Mouse (Mus musculus) skeletal muscle tissue, adult 2 months (tissue): ENCODE data around the gene Spaca6.

ENCODE experiments used
- DNase-seq: peaks from one replicate; pipeline ENCODE4 v3.0.0-alpha.2; 2012; ENCODE audit warnings: low read depth, low spot score

The Spaca6 gene

DNA sequence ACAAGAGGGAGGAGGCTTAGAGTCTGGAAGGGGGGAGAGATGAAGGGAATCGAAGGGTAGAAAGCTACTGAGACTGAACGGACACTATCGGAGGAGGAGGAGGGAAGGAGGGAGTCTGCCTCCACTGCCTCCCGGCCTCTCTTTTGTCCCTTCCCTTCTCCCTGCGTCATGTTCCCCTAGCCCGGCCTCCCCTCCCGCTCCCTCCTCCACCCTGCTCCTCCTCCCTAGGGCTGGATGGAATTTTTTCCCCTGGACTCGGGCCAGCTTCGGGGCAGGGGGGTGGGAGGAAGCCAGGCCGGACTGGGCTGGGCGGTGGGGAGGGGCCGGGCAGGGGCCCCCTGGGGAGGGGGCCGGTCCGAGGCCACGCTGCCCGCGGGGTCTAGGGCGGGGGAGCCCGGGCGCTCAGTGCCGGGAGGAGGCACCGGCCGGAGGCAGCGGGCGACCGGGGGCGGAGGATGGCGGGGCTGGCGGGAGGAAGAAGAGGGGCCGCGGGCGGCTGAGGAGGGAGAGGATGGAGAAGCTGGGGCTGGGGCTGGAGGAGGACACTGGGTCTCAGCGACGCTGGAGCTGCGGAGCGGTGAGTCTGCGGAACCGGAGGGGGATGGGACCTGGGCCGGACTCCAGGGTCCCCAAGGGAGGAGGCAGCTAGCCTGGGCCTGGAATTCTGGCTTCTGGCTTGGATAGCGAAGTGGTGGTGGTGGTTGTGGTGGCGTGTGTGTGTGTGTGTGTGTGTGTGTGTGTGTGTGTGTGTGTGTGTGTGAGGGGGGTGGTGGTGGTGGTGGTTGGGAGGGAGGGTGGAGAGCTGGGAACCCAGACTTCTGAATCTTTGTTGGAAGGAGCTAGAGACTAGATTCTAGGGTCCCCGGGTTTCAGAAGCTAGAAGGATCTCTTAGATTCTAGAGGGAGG lies at the start of gene Spaca6:
Gene Spaca6, plus strand, starts transcription at position 408 of the 907 bp plus-strand sequence.
- peak; percentile 92 for DNase-seq

DNA sequence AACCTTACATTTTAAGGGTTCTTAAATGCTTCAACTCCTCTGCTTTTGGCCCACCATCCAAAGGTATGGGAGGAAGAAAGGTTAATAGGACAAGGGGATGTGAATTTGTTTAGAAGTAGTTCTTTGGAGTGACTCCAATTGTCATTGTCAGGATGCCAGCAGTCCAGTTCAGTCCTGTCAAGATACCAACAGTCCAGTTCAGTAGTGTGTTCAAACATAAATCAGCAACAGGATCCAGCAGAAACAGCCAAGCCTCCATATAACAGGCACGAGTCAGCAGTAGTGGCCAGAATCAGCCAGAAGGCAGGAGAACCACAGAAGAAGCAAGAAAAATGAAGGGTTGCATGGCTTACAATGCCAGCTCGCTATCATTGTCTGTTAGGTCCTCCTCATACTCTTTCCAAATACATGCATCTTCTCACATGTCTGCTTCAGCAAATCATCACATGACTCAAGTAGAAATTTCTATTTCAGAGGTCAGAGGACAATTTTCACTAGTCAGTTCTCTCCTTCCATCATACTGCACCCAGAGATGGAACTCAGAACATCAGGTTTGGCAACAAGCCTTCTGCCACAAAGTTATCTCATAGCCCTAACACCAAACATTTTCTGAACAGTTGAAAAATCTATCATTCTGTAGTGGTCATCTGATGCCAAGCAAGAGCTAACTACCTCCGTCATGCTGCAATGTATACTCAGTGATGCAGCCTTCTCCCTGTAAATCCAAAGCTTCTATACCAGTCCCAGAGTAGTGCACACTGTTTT lies 35.9 kb upstream of the Spaca6 start:
- DNase-seq: no peak

DNA sequence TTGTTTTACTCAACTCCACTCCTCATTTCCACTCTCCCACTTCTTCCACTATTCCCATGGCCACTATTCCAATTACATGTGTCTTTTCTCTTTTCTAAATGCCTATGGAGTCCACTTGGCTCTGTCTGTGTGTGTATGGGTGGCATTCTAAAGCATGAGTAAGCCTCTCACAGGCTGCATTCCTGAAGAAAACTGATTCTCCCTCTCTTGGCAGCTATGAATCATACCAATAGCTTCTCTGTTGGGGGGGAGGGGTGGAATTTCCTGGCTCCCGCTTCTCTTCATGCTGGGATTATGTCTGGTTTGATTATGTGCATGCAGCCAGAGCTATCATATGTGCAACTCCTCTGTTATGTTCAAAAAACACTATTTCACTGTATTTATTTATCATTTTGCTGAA lies 34.4 kb upstream of the Spaca6 start:
- no peak for DNase-seq

DNA sequence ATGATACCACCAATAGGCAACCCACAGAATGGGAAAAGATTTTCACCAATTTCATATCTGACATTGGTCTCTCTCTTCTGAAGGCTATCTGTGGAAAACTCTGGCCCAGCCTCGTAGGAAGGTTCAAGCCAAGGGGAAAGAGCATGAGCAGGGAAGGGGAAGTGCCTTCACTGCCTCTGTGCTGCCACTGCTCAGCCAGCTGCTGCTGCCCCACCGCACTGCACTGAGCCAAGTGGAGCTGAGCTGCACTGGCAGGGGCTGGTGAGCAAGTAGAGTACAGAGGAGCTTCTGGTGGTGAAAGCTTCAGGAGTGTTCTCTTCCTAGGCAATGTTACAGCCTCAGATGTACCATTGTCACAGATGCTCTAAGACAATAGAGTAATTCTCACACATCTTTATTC lies 31.4 kb upstream of the Spaca6 start:
- no peak for DNase-seq

DNA sequence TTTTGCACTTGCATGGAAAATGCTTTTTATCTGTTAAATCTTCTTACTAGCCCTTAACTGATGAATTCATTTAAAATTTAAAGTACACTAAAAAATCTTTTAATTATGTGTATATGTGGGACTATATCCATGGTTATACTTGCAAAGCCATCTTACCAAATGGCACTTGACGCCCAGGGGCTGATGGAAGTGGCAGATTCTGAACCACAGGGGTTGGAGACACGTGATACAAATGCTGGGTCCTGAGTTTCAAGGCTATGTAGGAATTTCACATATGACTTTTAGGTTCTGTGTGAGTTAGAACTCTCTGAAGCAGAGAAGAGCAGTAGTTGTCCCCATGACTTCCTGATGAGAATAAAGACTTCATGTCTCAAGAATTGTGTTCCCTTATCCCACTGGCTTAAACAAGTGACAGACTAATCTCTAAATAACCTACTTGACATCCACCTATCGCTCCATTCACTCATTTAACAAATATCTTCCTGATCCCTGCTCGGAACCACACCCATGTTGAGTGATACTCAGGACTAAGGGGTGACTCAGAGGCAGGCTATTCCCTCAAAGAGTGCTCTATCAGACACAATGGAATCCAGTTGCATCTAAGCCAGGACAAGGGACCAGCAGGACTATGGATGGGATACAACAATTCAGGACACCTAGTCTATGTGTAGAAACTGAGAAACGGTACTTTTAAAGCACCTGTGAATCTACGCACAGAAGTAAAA lies 3.2 kb upstream of the Spaca6 start:
- no peak for DNase-seq

DNA sequence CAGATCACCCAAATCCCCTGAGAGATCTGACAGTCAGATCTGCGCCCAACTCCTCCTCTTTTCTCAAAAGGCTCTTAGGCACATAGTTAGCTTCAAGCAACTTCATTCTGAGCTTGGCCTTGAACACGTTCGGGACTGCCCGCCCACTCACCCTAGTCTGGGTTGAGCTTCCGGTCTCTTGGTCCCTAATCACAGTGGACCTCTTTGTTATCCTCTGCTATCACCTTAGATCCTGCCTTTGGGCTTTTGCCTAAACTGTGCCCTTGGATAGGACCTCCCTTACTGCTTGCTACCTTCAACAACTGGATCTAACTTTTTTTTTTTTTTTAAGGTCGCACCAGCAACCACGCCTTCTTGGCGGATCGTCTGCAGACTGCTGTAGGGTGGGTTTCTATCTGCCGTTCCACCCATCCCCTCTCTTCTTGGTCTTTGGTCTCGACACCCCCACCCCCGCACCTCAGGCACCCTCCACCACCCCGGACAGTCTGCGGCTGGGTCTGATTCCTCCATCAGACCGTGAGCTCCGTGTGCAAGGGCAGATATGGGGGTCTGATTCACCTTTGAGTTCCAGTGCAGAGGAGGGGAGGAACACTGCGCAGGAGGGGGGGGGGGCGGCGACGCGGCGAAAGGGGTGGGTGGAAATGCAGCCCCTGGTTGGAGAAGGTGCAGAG lies 902 bp upstream of the Spaca6 start:
- peak; percentile 40 for DNase-seq

DNA sequence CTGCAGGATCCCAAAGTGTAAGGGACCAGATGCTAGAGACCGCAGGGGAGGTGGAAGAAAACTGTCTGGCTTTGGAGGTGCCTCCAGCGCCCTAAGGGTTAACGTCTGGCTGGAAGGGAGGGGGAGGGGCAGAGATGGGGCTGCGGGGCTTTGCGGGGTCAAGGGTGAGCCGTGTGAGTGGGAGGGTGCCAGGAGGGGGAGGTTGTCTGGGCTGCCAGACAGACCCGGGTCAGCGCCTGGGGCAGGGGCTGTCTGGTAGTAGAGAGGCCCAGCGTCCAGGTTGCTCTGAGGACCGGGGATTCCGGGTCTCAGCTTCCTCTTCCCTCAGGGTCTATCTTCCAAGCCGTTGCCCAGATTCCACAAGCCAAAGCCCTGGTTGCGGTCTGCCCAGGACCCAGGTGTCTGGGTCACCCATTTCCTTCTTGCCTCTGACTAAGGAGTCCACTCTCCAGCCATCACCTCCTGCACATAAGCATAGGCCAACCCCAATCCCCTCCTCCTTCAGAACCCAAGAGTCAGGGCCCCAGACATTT lies 766 bp downstream of the Spaca6 start:
- no peak for DNase-seq

DNA sequence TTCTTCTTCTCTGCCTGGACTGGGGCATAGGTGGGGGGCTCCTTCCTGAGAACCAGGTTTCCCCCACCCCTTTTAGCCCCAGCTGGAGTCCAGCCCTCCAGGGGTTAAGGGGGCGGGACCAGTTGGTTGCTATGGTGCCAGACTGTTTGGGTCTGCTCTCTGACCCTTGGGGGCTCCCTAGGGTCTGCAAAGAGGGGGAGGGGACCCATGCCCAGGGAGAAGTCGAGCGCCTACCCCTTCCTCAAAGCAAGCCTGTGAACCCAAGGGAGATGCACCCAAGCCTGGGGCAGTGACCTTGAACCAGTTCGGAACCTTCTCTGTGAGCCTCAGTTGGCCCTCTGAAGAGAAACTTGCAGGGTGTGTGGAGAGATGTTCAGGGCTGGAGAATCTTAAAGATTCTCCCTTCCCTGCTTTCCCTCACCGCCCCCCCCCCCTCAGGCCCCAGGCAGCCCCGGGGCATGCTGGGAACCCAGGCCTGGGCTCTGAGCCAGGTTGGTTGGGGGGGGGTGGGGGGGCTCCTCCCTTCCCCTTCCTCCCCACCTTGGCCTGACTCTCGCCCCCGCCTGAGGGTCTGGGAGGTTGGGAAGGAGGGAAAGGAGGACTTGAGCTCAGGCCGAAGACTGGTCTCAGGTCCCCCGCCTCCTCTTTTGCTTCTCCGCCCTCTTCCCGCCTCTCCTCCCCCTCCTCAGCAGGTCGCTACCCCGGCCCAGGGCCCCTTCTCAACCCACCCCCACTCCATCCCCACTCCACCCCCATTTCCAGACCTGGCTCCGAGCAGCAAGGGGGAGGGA lies 1.4 kb downstream of the Spaca6 start:
- DNase-seq: peak; percentile 41

DNA sequence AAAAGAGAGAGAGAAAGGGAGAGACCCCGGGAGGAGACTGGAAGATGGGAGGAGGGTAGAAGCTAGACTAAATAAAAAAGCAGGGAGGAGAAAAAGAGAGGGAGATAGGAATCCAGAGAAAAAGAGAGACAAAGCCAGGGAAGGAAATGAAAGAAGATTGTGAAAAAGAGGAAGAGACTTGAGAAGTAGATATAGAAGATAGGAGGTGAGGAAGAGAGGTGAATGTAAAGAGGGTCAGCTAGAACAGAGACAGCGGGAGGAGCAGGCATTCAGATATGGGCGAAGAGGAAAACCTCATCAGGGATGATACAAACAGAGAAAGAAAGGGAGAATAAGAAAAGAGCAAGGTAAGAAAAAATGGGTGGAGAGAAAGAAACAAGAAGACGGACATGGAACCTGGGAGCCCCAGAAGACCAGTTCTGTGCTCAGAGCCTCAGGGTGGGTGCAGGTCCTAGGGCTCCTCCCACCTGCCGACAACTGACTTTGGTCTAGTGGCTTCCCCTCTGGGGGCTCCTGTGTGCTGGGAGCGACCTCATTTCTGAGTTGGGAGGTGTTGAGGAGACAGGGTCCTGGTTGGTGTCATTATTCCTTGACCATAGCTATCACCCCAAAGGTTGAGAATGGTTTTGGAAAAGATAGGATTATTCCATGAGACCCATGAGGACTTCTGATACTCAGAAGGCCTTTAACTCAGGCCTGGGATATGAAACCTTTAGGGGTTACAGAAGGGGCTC lies 2.3 kb downstream of the Spaca6 start:
- no peak for DNase-seq

DNA sequence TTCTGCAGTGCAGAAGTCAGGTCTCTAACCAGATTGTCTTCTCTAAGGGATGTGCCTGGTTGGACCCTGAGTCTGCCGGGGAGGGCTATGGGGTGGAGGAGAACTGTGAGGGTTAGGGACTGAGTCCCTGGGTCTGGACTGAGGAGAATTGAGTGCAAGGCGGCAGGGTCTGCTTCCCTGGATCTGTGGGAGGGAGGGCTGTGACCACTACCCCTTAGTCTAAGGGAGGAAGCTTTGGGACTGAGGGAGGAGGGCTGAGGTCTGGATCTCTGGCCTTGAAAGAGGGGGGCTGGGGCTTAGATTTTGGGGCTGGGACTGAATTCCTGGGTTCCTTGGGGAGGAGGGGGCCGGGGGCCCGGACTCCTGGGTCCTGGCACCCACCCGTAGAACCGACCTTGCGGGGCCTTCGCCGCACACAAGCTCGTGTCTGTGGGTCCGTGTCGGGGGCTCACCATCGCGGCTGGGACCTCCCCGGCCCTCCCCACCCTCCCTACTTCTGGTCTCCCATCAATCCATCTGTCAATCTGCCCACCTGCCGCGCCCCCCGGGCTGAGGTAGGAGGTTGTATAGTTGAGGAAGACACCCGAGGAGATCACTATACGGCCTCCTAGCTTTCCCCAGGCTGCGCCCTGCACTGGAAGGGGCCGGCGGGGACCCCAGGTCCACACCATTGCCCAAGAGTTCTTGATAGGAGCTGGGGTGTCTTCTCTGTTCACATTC lies 3.0 kb downstream of the Spaca6 start:
- DNase-seq: no peak

DNA sequence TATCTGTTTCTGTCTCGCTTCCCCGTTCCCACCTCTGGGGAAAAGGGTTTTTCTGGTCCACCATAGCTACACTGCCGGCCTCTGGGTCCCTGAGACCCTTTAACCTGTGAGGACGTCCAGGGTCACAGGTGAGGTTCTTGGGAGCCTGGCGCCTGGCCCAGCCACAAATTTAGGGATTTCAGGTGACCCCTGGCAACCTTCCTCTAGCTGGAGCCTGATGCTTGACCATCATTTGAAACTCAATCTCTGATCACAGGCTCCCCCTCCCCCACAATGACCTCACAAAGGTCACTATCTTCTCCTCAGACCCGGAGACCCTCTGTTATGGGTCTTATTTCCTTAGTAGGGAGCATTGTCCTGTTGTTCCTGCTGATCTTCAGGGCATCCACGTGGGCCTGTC lies 3.8 kb downstream of the Spaca6 start:
- no peak for DNase-seq

DNA sequence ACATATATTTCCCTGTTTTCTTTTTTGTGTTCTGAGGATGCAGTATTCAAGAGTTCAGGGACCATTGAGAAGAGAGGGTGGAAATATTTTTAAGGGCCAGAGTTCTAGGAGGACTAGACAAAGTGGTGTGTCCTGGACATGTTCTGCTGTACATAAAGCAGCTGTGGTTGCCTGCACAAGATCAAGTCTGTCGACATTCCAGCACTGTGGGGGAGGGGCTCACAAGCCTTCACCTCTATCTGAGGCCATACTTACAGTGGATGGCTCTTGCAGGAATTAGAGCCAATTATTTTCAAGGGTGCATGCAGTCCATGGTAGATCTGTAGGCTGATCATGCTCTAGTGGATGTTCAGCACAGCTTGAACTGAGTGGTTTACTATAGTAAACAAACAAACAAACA lies 7.9 kb downstream of the Spaca6 start:
- no peak for DNase-seq

DNA sequence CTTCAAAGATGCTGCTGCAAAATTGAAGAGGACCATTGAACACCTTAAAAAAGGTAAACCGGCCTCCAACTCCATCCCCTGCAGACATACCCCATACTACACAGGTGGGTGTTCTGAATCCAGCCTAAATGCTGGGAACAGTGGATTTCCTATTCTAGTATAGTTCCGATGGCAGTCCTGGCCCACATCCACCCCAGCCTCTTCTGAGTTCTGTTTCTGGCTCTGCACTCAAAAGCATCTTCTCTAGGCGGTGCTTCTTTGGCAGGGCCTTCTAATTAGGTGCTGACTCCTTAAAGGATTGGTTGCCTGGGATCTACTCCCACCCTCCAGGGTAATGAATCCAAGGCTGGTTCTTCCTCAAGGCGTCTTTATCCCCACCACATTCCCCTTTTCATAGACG lies 9.1 kb downstream of the Spaca6 start:
- DNase-seq: no peak

DNA sequence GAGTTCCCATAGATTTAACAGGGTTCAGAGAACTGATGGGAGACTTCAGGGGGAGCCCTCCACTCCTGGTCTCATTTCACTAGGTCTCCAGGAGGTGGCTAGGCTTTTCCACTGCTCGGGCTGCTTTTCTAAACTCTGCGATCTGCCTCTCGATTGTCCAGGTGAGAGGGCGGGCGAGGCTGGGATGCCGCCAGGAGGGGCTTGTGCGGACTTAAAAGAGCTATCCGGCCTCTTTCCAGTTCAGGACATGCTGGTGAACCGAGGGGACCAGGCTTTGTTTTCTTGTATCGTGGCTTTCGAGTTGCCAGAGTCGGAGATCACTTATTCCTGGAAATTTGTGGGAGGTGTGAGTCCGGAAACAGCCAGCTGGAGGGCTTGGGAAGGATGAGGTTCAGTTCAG lies 10.5 kb downstream of the Spaca6 start:
- DNase-seq: no peak

DNA sequence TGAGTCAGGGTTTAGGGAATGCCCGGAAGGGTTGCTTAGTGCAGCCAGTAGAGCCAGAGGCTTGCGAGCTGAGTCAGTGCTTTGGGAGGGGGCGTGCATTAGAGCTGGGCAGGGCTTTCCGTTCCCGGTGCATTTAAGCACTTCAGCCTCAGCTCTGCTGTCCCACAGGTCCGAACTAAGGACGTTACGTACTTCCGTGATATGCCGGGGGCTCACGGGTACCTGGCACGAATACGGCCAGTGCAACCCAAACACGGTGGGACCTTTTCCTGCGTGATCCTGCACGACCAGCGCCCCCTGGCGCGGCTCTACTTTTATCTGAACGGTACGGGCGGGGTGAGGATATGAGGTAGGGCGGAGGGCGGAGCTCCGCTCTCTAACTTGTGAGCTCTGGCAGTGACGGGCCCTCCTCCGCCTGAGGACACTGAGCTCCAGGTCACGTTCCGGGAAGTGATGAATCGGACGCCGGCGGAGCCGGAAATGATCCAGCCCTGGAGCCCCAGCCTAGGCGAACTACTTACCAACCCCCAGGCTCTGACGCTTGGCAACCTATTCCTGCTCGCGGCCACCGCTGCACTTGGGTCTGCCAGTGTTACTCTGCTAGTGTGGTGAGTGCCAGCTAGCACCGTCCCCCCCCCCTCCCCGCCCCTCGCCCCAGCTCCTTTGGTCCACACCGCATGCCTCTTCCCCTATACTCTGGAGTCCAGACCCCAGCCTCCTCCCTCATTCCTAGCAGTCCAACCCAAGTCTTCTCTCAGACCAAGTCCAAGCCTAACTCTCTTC lies 11.2 kb downstream of the Spaca6 start:
- peak; percentile 96 for DNase-seq

DNA sequence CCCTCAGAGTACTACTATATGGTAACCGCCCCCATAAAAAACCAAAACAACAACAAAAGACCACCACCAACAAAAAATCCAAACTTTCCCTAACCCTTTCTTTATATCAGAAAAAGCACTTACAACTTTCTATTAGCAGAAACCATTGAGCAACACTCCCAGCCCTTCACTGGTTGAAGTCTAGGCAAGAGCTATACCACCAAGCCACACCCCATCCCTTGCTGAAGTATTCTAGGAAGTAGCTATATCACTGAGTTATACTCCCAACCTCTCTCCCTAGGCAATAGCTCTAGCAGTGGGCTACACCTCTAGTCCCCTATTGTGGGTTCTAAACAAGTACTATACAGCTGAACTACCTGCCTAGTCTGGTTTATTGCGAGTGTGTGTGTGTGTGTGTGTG lies 12.3 kb downstream of the Spaca6 start:
- no peak for DNase-seq

DNA sequence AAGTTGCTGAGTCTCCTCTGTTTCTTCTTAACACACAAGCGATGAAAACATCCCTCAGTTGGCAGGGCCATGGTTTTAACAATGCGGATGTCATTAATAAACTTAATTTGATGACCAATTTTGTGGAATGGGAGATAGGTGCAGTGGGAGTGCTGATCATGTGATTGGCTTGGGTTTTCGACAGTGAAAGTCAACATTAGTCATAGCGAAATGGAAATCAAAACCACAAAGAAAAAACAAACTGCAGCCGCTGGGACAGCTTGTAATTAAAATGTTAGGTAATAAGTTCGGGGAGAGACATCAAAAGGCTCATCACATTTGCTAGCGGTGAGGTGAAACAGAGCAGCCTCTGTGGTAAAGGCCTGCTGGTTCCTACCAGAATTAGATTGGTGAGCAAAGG lies 13.8 kb downstream of the Spaca6 start:
- DNase-seq: no peak

DNA sequence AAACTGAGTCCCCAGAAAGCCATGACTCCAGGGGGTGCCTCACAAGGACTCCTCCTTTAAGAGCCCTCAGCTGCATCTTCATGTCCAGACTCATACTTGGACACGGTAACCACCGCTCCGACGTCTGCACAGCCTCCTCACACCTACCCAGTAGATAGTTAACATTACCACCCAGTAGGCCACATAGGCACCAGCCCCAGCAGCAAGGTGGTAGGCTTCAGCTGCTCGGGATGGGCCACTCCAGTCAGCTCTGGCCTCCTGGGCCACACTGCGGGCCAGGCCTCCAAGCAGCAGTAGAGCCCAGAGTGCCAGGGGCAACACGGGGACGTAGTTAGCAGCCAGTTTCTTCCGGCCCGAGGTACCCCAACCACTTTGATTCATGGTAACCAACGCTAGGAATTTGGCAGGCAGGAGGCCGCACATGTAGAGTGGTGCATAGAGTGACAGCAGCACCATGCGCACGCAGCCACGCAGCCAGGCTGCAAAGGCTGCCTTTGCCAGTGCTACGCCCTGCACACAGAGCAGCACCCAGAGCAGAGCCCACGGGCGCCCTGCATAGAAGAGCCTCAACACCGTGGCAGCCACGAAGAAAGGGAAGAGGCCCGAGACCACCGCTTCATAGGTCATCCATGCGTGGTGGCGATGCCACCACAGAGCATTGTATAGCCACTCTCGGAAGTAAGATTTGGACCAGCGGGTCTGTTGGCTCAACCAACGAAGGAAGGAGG lies 16.7 kb downstream of the Spaca6 start:
- DNase-seq: no peak
